Mouse (Mus musculus) embryonic fibroblast, embryonic 13.5 days (primary cell): ENCODE measurements around the gene D330045A20Rik. TPM values are rescaled to one million over a fixed set of nuclear protein-coding genes. Genes with fewer than 3 reads are reported as not detected.
"Not testable (repeated sequence)": the region's sequence is repeated elsewhere in the genome, so short reads cannot be mapped to it uniquely, and the experiment has no call there.

ENCODE experiments used
- H3K27ac ChIP-seq: 2 replicates; pipeline ENCODE4 v1.5.1; 2012; ENCODE audit warnings: low read length, control low read depth, inconsistent platforms; ENCODE audit not compliant: insufficient read depth
- H3K4me1 ChIP-seq: 2 replicates; pipeline ENCODE4 v1.6.1; 2011; ENCODE audit warnings: low read length; ENCODE audit not compliant: control insufficient read depth, insufficient read depth
- H3K4me3 ChIP-seq: 2 replicates; pipeline ENCODE4 v1.5.1; 2011; ENCODE audit warnings: mild to moderate bottlenecking, control low read depth, low read length; ENCODE audit not compliant: insufficient read depth
- CTCF ChIP-seq: IDR thresholded peaks from 2 replicates; pipeline ENCODE4 v1.5.1; 2011; ENCODE audit warnings: mild to moderate bottlenecking, control low read depth, low read length, moderate library complexity, borderline replicate concordance; ENCODE audit not compliant: insufficient read depth
- POLR2A ChIP-seq: IDR thresholded peaks from 2 replicates; pipeline ENCODE4 v1.6.1; 2011; ENCODE audit warnings: low read depth, mild to moderate bottlenecking, control low read depth, low read length, moderate library complexity
- polyA plus RNA-seq: library from polyadenylated mRNA; stranded (reverse); fragments of >200 nt; gene quantifications from 2 replicates; pipeline ENCODE4 v1.2.4, GENCODE M21; 2011; ENCODE audit warnings: low read depth; ENCODE audit not compliant: missing spikeins, insufficient read length

D330045A20Rik gene
- polyA plus RNA-seq, 1 experiment, result 1.1 TPM

DNA sequence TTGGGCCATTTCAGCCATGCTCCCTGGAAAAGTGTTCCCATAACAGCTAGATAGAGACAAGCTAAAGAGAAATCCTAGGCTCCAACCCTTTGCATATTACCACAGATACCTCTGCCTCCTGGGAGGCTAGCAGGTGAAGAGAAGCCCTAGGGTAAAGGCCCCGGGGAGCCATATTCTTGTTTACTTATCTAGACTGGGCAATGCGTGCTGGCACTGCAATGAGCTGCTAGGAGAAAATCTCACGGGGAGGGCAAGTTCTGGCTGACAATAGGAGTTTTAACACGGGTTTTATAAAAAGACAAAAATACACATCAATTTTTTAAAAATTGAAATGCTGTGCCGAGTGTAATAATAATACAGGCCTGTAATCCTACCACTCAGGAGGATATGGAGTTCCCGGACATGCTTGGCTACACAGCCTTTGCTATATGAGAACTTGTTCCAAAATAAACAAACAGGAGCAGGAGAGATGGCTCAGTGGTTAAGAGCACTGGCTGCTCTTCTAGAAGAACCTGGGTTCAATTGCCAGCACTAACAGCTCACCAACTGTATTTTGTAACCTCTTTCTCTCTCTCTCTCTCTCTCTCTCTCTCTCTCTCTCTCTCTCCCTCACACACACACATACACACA lies 98.6 kb downstream of the D330045A20Rik start:
- no peaks in the 10 kb centered on the region for H3K4me1 ChIP-seq

DNA sequence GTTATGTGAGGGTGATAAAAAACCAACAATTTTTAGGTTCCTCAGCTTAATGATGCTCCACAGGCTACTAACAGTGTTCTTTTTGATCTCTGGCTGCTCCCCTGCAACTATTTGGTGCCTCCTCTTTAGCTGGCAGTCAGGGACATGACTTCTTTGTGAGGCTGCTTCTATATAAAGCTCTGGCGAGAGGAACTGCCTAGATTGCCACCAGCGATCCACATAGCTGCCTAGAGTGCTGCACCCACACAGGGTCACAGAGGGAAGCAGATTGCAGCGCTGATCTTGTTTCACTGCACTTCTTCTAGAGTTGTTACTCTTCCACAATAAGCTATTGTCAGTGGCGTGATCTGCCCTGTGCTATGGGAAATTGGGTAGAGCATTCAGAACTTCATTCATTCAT lies 103.4 kb downstream of the D330045A20Rik start:
- Histone ChIP-seq H3K4me3 (no peak overlapping the region), H3K4me1 (no peaks in the 10 kb centered on the region), H3K27ac (no peak overlapping the region)
- TF ChIP-seq CTCF (no peak), POLR2A (no peak)

More for the DNA sequence above, 98.6 kb downstream of the D330045A20Rik start:
- Histone ChIP-seq H3K27ac (no peak overlapping the region), H3K4me3 (no peak overlapping the region)
- TF ChIP-seq POLR2A (no peak), CTCF (no peak)

DNA sequence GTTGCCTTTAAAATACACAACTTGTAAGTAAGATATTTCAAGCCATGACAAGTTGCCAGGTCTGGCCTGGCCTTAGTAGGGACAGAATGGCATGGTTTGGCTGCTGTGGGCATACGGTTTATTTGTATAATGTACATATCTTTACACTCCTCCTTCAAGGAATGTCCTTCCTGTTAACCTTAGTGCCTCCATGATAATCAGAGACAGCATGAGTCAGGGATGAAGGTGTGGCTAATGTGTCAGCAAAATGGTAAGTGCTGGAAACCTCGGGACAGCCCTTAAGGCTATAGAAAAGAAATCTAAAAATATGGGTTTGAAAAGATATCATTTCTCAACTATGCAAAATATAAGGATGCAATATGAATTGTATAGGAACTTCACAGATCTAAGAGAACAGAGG lies 106.5 kb downstream of the D330045A20Rik start:
- H3K27ac ChIP-seq, H3K4me3 ChIP-seq, H3K4me1 ChIP-seq: not testable (repeated sequence)

DNA sequence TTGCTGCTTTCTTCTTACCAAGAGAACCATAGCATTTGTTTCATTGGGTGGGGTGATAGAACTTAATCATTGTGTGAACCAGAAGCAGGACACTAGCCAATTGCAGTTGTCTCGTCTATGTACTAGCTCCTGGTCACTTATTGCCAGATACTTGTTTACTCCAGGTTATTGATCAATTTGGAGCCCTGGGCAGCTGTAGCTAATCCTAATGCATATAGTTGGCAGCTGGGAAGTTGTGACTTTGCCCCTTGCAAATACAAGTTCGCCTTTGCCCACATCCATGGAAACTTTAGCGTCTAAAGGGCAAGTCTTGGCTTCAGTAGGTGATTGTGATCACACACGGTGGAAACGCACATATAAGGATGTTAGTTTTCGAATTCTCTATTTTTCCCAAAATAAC lies 116.2 kb downstream of the D330045A20Rik start:
- TF ChIP-seq POLR2A (no peak), CTCF (no peak)
- H3K27ac ChIP-seq, result no peak overlapping the region
- no peaks in the 10 kb centered on the region for H3K4me1 ChIP-seq
- H3K4me3 ChIP-seq, result no peak overlapping the region

Other genes starting within 250 kb of the D330045A20Rik start
- not detected in 2 replicates for gene Trap1a, start 146.7 kb upstream of the D330045A20Rik start, polyA plus RNA-seq
- gene Rnf128, start 82.9 kb downstream of the D330045A20Rik start, polyA plus RNA-seq, result 28.8 and 38.5 TPM in 2 replicates
- gene Tbc1d8b, start 204.6 kb downstream of the D330045A20Rik start, polyA plus RNA-seq, result 31.0 and 35.6 TPM in 2 replicates
- 1.3 and 1.5 TPM in 2 replicates for gene Gm15013, start 234.1 kb downstream of the D330045A20Rik start, polyA plus RNA-seq